Mouse (Mus musculus): Measurements from ENCODE around the gene Mfap1b.

DNA sequence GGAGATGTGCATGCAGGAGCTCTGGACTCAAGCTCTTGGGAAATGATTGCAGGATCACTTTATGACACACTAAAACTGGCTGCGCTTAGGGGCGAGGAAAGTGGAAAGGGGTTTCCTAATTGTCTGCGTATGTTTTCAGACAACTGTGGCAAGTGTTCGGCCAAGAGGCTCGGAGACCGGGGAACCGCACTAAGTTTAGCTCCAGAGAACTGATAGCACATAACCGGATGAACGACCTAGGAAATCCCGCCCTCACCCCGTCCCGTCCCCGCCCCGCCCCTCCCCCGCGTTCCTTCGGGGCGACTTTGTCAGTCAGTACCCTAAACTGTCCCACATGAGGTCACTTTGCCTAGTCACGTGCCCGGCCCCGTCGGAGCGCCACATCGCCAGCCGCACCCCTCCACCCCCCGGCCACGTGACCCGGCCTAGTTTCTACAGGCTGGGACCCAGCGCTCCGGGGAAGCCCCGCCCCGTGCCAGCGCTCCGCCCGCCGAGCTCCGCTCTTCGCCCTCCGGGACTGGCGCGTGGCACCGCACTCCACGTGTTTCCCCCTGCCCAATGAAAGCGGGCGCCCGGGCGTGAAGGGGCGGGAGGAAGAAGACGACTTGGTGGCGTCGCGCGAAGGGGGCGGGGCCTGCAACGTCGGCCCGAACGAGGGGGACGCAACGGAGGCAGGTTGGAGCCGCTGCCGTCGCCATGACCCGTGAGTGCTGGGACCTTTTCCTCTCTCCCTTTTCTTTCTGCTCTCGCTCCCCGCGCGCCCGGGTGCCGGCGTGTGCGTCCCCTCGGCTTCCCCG is 24.9 kb downstream of the Mfap1b start, which contains the start of gene Serf2:
- peak; percentile 67 for TF ChIP-seq EP300 (IDR thresholded peaks at IDR 0.05; ENCODE audit: low read depth)
- TF ChIP-seq CTCF (IDR thresholded peaks at IDR 0.05; ENCODE audit: low read depth), result no peak
